Mouse (Mus musculus): ENCODE measurements around the gene 1190007I07Rik. TPM values are rescaled to one million over a fixed set of nuclear protein-coding genes. Genes with fewer than 3 reads are reported as not detected.

1190007I07Rik gene
- total RNA-seq (2021) = 10 to 100 TPM; 20.5 to 25.0 TPM
- long read RNA-seq, experiment 1, transcript 1190007I07Rik-201 (3 exons, 716 nt) = major isoform, 5 of 11 reads
- long read RNA-seq, experiment 1, partial matches to known transcripts = 0 of 11 reads
- long read RNA-seq, experiment 1, other reads (novel, unspliced or antisense) = 0 of 11 reads
- long read RNA-seq, experiment 2, transcript 1190007I07Rik-201 (3 exons, 716 nt) = major isoform, 10 of 15 reads
- long read RNA-seq, experiment 2, partial matches to known transcripts = 0 of 15 reads
- long read RNA-seq, experiment 2, other reads (novel, unspliced or antisense) = 0 of 15 reads

DNA sequence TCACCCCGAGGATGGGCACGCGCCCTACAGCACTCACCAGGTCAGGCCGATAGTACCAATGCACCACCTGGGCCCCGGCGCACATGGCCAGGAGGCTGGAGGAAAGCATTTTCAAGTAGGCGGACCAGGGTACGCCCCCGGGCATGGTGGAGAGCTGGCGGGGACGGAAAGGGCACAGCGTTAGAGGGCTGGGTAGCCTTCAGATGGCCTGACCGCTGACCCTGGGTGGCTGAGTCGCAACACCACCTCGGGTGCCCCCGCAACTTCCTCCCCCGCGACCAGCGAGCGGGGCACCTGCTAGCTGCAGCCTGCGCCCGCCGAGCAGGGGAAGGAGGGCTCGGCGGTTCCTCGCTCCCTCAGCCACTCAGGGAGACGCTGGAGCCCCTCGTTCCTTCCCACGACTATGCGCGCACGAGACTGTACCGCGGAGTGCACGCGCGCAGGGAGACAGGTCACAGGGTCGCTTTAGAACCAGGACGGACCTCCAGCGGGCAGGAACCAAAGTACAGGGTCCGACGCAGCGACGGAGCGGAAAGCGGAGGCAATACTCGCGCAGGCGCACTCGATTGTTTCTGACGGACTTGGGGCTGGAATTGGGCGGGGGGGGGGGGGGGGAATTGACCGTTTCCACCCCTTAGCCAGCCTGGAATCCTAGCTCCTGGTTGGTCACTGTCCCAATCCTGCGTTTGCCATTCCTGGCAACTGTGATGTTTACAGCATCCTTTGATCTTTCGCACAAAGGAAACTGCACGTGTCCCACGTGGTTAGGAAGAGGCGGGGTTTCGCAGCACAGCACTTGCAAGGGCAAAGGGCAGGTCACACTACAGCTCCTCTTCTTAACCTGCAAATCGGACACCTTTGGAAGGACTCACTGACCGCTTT, at the start of gene 1190007I07Rik:
TSS of gene 1190007I07Rik (minus strand) at position 558 of the 882 bp plus-strand sequence.
- DNase-seq = peak; percentile 90 to 91
- intact Hi-C loops (cut with DNase I) = no loop called here

DNA sequence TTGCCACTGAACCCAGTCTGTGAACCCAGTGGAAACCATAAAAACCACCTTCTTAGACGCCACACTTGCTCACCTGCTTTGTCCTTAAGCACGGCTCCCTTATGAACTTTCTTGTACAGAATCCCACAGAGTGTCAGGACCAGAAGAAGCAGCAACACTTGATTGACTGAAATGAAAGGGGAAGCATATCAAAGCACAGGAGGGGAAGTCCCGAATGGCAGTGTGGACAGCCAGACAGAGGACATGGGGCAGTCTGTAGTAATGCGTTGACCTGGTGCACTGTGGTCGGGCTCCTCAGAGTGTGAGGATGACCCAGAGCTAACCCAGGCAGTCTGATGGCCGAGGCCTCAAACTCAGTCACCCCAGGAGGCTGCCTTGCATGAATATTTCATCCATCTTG, 47.2 kb upstream of the 1190007I07Rik start:
- intact Hi-C loops (cut with DNase I) = no loop called here
- DNase-seq = no peak

DNA sequence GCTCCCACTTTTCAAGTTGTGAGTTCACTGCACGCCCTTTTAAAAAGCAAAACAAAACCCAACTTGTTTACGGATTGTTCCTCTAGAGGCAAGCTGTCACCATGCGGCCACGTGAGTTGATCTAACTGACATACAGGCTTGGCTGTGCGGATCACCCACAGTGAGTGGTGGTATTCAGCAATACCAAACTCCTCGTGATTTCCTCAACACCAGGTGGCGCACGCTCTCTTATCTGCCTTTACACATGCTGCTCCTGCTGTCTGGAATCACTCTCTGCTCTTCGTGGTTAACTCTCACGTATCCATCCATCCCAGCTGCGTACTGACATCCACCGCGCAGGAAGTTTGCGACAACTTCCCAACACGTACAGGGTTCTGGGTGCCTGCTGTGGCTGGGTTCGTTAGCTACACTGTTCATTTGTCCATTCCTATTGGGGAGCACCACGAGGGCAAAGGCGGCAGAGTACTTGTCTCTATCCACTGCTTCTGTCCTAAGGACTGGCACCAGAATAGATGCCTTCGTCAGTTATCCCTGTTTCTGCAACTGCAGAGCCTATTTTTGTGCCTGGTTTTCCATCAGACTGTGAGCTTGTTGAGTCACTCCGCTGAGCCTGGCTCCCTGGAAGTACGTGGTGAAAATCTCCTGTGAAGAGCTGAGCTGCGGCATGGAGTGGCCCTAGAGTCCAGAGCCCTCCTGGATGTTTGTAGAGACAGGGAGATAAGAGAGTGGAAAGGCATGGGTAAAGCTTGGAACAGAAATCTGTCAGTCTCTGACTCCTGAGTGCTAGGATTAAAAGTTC, 43.6 kb upstream of the 1190007I07Rik start:
- DNase-seq = peak; percentile 86 to 88

DNA sequence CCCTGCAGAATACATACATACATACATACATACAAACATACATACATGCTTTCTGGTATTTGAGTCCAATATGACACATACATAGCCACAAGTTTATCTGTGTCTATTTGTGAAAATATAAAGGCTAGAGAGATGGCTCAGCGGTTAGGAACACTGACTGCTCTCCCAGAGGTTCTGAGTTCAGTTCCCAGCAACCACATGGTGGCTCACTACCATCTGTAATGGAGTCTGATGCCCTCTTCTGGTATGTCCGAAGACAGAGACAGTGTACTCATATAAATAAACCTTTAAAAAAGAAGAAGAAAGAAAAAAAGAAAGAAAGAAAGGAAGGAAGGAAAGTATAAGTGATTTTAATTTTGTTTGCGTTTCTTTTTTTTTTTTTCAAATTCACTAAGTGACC, 42.9 kb upstream of the 1190007I07Rik start:
- DNase-seq = no peak
- intact Hi-C loops (cut with DNase I) = loop anchor here (1.0 to 5.0 kb wide), 3 partner anchors 33 to 235 kb away; no protein-coding TSS in a partner anchor

More for the DNA sequence above, 43.6 kb upstream of the 1190007I07Rik start:
- intact Hi-C loops (cut with DNase I) = loop anchor here (1.0 to 5.0 kb wide), 3 partner anchors 32 to 235 kb away; no protein-coding TSS in a partner anchor

DNA sequence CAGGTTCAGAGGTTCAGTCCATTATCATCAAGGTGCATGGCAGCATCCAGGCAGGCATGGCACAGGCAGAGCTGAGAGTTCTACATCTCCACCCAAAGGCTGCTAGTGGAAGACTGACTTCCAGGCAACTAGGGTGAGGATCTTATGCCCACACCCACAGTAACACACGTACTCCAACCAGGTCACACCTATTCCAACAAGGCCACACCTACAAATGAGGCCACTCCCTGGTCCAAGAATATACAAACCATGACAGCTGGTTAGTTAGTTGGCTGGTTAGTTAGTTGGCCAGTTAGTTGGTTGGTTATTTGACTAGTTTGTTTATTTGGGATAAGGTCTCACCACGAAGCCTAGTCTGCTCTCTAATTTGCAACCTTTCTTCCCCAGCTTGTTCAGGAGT, 40.3 kb upstream of the 1190007I07Rik start:
- intact Hi-C loops (cut with DNase I) = no loop called here
- DNase-seq = no peak

- intact Hi-C loops (cut with DNase I) = no loop called here
- DNase-seq = no peak
Measured at GRCm38 (mm10) chr10:82662267-82662990, 39.4 kb upstream of the 1190007I07Rik start.

DNA sequence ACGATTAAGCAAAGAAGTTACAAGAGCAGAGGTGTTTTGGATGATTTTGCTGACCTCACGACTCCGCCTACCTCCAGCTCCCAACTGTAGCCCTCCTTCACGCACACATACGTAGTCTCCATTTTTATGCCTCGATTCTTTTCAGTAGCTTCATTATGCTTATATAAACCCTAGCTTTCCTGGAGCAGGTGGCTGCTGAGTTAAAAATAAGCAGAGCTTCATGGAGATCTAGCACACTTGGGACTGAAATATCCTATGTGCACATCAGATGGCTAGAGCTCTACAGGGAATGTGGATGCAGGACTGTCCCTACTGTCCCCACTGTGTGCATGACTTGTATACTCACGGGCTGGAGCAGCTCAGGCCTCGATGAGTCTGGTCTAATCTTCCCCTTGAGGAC, 38.8 kb upstream of the 1190007I07Rik start:
- intact Hi-C loops (cut with DNase I) = no loop called here
- no peak for DNase-seq

GRCm38 (mm10) chr10:82654581-82654980, 31.6 kb upstream of the 1190007I07Rik start:
- intact Hi-C loops (cut with DNase I) = no loop called here

GRCm38 (mm10) chr10:82652625-82653024, 29.6 kb upstream of the 1190007I07Rik start:
- no peak for DNase-seq
- intact Hi-C loops (cut with DNase I) = no loop called here

More at GRCm38 (mm10) chr10:82654581-82654980, 31.6 kb upstream of the 1190007I07Rik start:
- DNase-seq = no peak

DNA sequence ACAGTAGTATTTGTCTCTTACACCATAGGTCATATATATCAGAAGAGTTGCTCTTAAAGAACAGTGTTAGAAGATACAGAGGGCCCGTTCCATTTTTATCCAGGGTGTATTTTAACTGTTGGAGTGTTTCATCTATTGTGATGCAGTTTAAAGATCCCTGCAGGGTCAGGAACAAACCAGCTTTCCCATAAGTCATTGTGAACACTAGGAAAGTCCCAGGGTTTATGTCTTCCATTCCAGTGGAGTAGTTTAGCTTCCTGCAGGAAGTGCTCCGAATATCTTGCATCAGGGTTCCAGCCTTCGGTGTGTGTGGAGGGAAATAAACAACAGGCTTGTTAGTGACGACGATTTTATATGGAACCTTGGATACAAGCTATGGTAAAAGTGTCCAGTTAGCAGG, 28.2 kb upstream of the 1190007I07Rik start:
- DNase-seq = no peak

GRCm38 (mm10) chr10:82647205-82647811, 24.3 kb upstream of the 1190007I07Rik start:
- intact Hi-C loops (cut with DNase I) = no loop called here
- DNase-seq = no peak

More for the DNA sequence above, 28.2 kb upstream of the 1190007I07Rik start:
- intact Hi-C loops (cut with DNase I) = no loop called here

- DNase-seq = no peak
- intact Hi-C loops (cut with DNase I) = no loop called here
Measured at GRCm38 (mm10) chr10:82646083-82646482, 23.1 kb upstream of the 1190007I07Rik start.

DNA sequence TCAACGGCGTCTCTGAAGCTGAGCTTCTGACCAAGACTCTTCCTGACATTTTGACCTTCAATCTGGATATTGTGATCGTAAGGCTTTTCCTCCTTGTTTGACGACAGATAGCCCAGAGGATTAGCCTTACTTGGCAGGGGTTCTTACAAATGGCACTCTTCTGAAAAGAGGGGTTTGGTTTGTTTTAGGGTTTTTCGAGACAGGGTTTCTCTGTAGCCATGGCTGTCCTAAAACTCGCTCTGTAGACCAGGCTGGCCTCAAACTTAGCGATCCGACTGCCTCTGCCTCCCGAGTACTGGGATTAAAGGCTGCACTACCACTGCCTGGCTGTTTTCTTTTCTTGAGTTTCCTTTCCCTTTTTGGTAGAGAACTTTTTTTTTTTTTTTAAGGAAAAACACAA, 18.5 kb upstream of the 1190007I07Rik start:
- intact Hi-C loops (cut with DNase I) = no loop called here
- DNase-seq = no peak

DNA sequence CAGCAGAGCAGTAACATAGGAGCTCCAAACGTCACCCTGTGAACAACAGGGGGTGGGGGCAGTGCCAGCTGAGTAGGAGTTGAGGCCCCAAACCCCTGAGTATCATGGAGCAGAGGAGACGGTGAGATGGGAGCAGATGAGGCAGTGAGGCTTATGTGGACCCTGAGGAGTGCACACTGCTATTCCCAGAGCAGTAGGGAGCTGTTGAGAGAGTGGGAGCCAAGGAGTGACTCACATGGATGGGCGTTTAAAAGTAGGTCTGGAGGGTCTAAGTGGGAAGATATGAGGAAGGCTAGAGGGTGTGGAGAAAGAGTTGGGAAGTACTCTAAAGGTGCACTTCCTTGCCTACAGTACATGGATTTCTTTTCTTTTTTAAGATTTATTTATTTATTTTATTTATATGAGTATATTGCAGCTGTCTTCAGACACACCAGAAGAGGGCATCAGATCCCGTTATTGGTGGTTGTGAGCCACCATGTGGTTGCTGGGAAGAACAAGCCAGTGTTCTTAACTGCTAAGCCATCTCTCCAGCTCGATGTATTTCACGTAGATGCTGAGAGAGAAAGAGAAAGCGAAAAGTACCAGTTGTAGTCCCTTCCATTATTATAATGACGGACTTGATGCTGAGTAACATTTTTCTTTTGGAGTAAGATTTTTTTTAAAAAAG, 16.1 kb upstream of the 1190007I07Rik start:
- intact Hi-C loops (cut with DNase I) = no loop called here
- DNase-seq = no peak

DNA sequence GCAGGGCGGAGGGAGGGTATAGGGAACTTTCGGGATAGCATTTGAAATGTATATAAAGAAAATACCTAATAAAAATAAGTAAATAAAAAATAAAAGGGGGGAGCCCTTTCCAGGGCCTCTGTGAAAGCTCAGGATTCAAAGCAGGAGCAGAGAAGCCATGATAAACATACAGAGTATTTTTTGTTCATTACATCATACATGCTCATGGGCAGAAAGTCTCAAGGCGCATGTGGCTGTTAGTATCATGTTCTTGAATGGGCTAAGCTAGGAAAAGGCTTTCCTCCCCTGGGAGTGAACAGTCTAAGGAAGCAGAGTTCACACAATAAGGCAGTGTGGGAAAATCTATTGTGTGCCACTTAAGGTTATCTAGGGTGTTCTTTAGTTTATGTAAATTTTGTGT, 13.3 kb upstream of the 1190007I07Rik start:
- DNase-seq = no peak
- intact Hi-C loops (cut with DNase I) = no loop called here

- DNase-seq = no peak
- intact Hi-C loops (cut with DNase I) = no loop called here
Measured at GRCm38 (mm10) chr10:82634348-82634747, 11.3 kb upstream of the 1190007I07Rik start.

DNA sequence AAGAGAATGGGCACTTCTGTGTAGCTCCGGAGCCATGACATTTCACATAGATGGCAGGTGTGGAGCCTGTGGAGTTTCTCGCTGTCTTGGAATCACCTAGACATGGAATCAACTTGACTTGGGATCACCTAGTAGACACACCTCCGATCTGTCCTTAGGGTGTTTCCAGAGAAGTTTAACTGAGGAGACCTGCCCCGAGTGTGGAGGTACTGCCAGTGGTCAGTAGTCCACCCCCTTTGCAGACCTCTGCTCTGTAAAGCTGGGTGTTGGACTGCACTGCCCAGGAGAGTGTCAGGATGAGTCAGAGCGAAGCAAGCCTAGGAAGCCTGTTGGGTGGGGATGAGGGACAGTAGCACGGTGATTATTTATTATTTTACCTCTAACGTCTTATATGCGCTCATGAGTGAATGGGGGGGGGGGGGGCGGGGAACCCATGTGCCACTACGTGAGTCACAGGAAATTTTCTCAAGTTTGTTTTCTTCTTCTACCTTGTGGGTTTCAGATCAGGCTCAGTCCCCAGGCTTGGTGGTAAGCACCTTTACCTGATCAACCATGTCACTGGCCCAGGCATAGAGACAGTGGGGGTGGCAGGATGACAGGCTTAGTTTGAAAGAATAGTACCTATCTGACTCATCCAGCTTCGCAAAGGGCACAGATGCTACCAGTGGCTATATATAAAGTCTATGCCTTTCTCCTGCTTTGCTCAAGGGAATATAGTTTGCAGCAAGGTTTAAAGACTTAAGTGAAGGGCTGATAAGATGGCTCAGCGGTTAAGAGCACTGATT, 9.7 kb upstream of the 1190007I07Rik start:
- no peak for DNase-seq
- intact Hi-C loops (cut with DNase I) = no loop called here

GRCm38 (mm10) chr10:82631133-82631532, 8.1 kb upstream of the 1190007I07Rik start:
- DNase-seq = no peak
- intact Hi-C loops (cut with DNase I) = no loop called here
